Mouse (Mus musculus): ENCODE data around the gene Cinp. TPM values are rescaled to one million over a fixed set of nuclear protein-coding genes. Genes with fewer than 3 reads are reported as not detected.

Gene Cinp
- polyA plus RNA-seq, 1 experiment from 2014 or later: 64.7 TPM

- Histone ChIP-seq H3K4me1 (replicated peaks) (peaks cover 41% of the 10 kb centered on the region), H3K4me3 (replicated peaks) (peak overlapping the region; percentile 43), H3K27me3 (peaks cover 48% of the 10 kb centered on the region), H3K9me3 (no peaks in the 10 kb centered on the region), H3K9ac (replicated peaks) (peak overlapping the region; percentile 54; the same call in 1 of the 2 replicates), H3K27ac (no peak overlapping the region), H3K4me2 (replicated peaks) (peak overlapping the region; percentile 57), H3K36me3 (no peaks in the 10 kb centered on the region)
- 19% methylated on average over 32 of the region's 32 CpGs for WGBS
- peak; percentile 27; the same call in 1 of the 2 replicates for ATAC-seq
Observed at GRCm38 (mm10) chr12:110843194-110844048, 45.5 kb downstream of the Cinp start.

- 69% methylated on average over 5 of the region's 5 CpGs for WGBS
- H3K9me3 ChIP-seq: no peaks in the 10 kb centered on the region
- H3K4me2 ChIP-seq (replicated peaks): no peak overlapping the region
- no peaks in the 10 kb centered on the region for H3K36me3 ChIP-seq
- no peak overlapping the region for H3K4me3 ChIP-seq (replicated peaks)
- peaks cover 50% of the 10 kb centered on the region for H3K4me1 ChIP-seq (replicated peaks)
- ATAC-seq: no peak
- no peak overlapping the region for H3K27ac ChIP-seq
- peaks cover 36% of the 10 kb centered on the region for H3K27me3 ChIP-seq
- no peak overlapping the region for H3K9ac ChIP-seq (replicated peaks)
Observed at GRCm38 (mm10) chr12:110841731-110842493, 47.0 kb downstream of the Cinp start.

- under 1% methylated on average over 71 of the region's 71 CpGs for WGBS
Observed at GRCm38 (mm10) chr12:110840348-110841198, 48.4 kb downstream of the Cinp start, which contains the start of gene Mok. Gene Mok (minus strand): TSS chr12:110840939.

GRCm38 (mm10) chr12:110837850-110838249 is 51.1 kb downstream of the Cinp start:
- H3K4me2 ChIP-seq (replicated peaks): no peak overlapping the region
- 84% methylated on average over 8 of the region's 8 CpGs for WGBS
- H3K4me3 ChIP-seq (replicated peaks): no peak overlapping the region
- H3K9ac ChIP-seq (replicated peaks): no peak overlapping the region
- no peaks in the 10 kb centered on the region for H3K36me3 ChIP-seq
- H3K27me3 ChIP-seq: 0 out of 2 replicates have a peak, but pooled peaks cover 5% of the 10 kb centered on the region
- ATAC-seq: no peak
- H3K9me3 ChIP-seq: no peaks in the 10 kb centered on the region
- peaks cover 29% of the 10 kb centered on the region for H3K4me1 ChIP-seq (replicated peaks)
- H3K27ac ChIP-seq: peak overlapping the region; percentile 80; the same call in 1 of the 2 replicates

More at GRCm38 (mm10) chr12:110840348-110841198, 48.4 kb downstream of the Cinp start, which contains the start of gene Mok:
- H3K4me3 ChIP-seq (replicated peaks): peak within 1 kb of the TSS; percentile 83
- peaks cover 22% of the 10 kb centered on the region for H3K27me3 ChIP-seq
- H3K27ac ChIP-seq: peak within 1 kb of the TSS; percentile 56; the same call in 1 of the 2 replicates
- H3K36me3 ChIP-seq: no peaks in the 10 kb centered on the region
- H3K9me3 ChIP-seq: no peaks in the 10 kb centered on the region
- peaks cover 48% of the 10 kb centered on the region for H3K4me1 ChIP-seq (replicated peaks)
- H3K4me2 ChIP-seq (replicated peaks): peak within 1 kb of the TSS; percentile 72
- peak; percentile 90 for ATAC-seq
- H3K9ac ChIP-seq (replicated peaks): peak within 1 kb of the TSS; percentile 70

- Histone ChIP-seq H3K4me1 (replicated peaks) (peaks cover 29% of the 10 kb centered on the region), H3K9me3 (no peaks in the 10 kb centered on the region), H3K27ac (peak overlapping the region; percentile 80), H3K9ac (replicated peaks) (peak overlapping the region; percentile 41; the same call in 1 of the 2 replicates), H3K4me2 (replicated peaks) (peak overlapping the region; percentile 31), H3K4me3 (replicated peaks) (no peak overlapping the region), H3K36me3 (no peaks in the 10 kb centered on the region), H3K27me3 (no peaks in the 10 kb centered on the region)
- no peak; the same call in 1 of the 2 replicates for ATAC-seq
- WGBS: 40% methylated on average over 5 of the region's 5 CpGs
Observed at GRCm38 (mm10) chr12:110837192-110837841, 51.6 kb downstream of the Cinp start.

- no peak overlapping the region for H3K4me3 ChIP-seq (replicated peaks)
- no peak for ATAC-seq
- H3K27me3 ChIP-seq: no peaks in the 10 kb centered on the region
- no peaks in the 10 kb centered on the region for H3K9me3 ChIP-seq
- 47% methylated on average over 6 of the region's 6 CpGs for WGBS
- peak overlapping the region; percentile 41; the same call in 1 of the 2 replicates for H3K9ac ChIP-seq (replicated peaks)
- H3K4me2 ChIP-seq (replicated peaks): peak overlapping the region; percentile 31
- H3K36me3 ChIP-seq: no peaks in the 10 kb centered on the region
- peak overlapping the region; percentile 80 for H3K27ac ChIP-seq
- peaks cover 29% of the 10 kb centered on the region for H3K4me1 ChIP-seq (replicated peaks)
Observed at GRCm38 (mm10) chr12:110836729-110837128, 52.2 kb downstream of the Cinp start.

GRCm38 (mm10) chr12:110835182-110835581 is 53.8 kb downstream of the Cinp start:
- Histone ChIP-seq H3K4me3 (replicated peaks) (no peak overlapping the region), H3K27ac (no peak overlapping the region), H3K9ac (replicated peaks) (no peak overlapping the region), H3K4me1 (replicated peaks) (peaks cover 23% of the 10 kb centered on the region), H3K4me2 (replicated peaks) (no peak overlapping the region), H3K9me3 (no peaks in the 10 kb centered on the region), H3K27me3 (no peaks in the 10 kb centered on the region), H3K36me3 (no peaks in the 10 kb centered on the region)
- no peak for ATAC-seq
- 97% methylated on average over 3 of the region's 3 CpGs for WGBS

GRCm38 (mm10) chr12:110830293-110831024 is 58.5 kb downstream of the Cinp start:
- Histone ChIP-seq H3K4me3 (replicated peaks) (no peak overlapping the region), H3K9ac (replicated peaks) (no peak overlapping the region), H3K4me1 (replicated peaks) (no peaks in the 10 kb centered on the region; the same call in 1 of the 2 replicates), H3K27me3 (no peaks in the 10 kb centered on the region), H3K27ac (no peak overlapping the region), H3K9me3 (no peaks in the 10 kb centered on the region), H3K4me2 (replicated peaks) (no peak overlapping the region), H3K36me3 (no peaks in the 10 kb centered on the region)
- ATAC-seq: no peak
- 86% methylated on average over 11 of the region's 11 CpGs for WGBS

- Histone ChIP-seq H3K9me3 (no peaks in the 10 kb centered on the region), H3K36me3 (no peaks in the 10 kb centered on the region), H3K27ac (no peak overlapping the region), H3K4me2 (replicated peaks) (no peak overlapping the region), H3K9ac (replicated peaks) (no peak overlapping the region), H3K4me1 (replicated peaks) (no peaks in the 10 kb centered on the region), H3K4me3 (replicated peaks) (no peak overlapping the region), H3K27me3 (no peaks in the 10 kb centered on the region)
- WGBS: 97% methylated on average over 4 of the region's 4 CpGs
- ATAC-seq: no peak
Observed at GRCm38 (mm10) chr12:110828908-110829307, 60.0 kb downstream of the Cinp start.
